Mouse (Mus musculus): ENCODE data around the gene Vamp5.

Vamp5 gene

GRCm38 (mm10) chr6:72366844-72367443 lies 13.3 kb downstream of the Vamp5 start, which contains the start of gene Rnf181:
Gene Rnf181, minus strand, starts transcription at chr6:72366956.
- DNase-seq (ENCODE audit: low spot score in 2 of 2) = no peak

- DNase-seq (ENCODE audit: low spot score in 2 of 2) = no peak
Measured at GRCm38 (mm10) chr6:72366304-72366703, 14.0 kb downstream of the Vamp5 start.

- no peak for DNase-seq (ENCODE audit: low spot score in 2 of 2)
Measured at GRCm38 (mm10) chr6:72364985-72365384, 15.3 kb downstream of the Vamp5 start.

GRCm38 (mm10) chr6:72364009-72364408 lies 16.3 kb downstream of the Vamp5 start:
- DNase-seq (ENCODE audit: low spot score in 2 of 2) = no peak

GRCm38 (mm10) chr6:72362132-72363028 lies 17.9 kb downstream of the Vamp5 start:
- peak; percentile 96 for DNase-seq (ENCODE audit: low spot score in 2 of 2)

- no peak for DNase-seq (ENCODE audit: low spot score in 2 of 2)
Measured at GRCm38 (mm10) chr6:72361121-72361551, 19.1 kb downstream of the Vamp5 start.

GRCm38 (mm10) chr6:72360599-72360935 lies 19.7 kb downstream of the Vamp5 start:
- no peak for DNase-seq (ENCODE audit: low spot score in 2 of 2)

- no peak for DNase-seq (ENCODE audit: low spot score in 2 of 2)
Measured at GRCm38 (mm10) chr6:72359891-72360598, 20.2 kb downstream of the Vamp5 start.

- DNase-seq (ENCODE audit: low spot score in 2 of 2) = no peak
Measured at GRCm38 (mm10) chr6:72359343-72359742, 20.9 kb downstream of the Vamp5 start.

- no peak for DNase-seq (ENCODE audit: low spot score in 2 of 2)
Measured at GRCm38 (mm10) chr6:72358086-72358764, 22.0 kb downstream of the Vamp5 start.

- DNase-seq (ENCODE audit: low spot score in 2 of 2) = no peak
Measured at GRCm38 (mm10) chr6:72357164-72358079, 22.8 kb downstream of the Vamp5 start.

- no peak for DNase-seq (ENCODE audit: low spot score in 2 of 2)
Measured at GRCm38 (mm10) chr6:72356001-72356532, 24.2 kb downstream of the Vamp5 start.

GRCm38 (mm10) chr6:72355066-72355911 lies 25.0 kb downstream of the Vamp5 start, which contains the start of gene Tmem150a:
Gene Tmem150a, plus strand, starts transcription at chr6:72355447.
- DNase-seq (ENCODE audit: low spot score in 2 of 2) = peak; percentile 61 to 67

GRCm38 (mm10) chr6:72354025-72354424 lies 26.2 kb downstream of the Vamp5 start:
- no peak for DNase-seq (ENCODE audit: low spot score in 2 of 2)

GRCm38 (mm10) chr6:72352636-72353405 lies 27.4 kb downstream of the Vamp5 start:
- DNase-seq (ENCODE audit: low spot score in 2 of 2) = no peak

- no peak for DNase-seq (ENCODE audit: low spot score in 2 of 2)
Measured at GRCm38 (mm10) chr6:72350214-72350613, 30.1 kb downstream of the Vamp5 start.

- DNase-seq (ENCODE audit: low spot score in 2 of 2) = no peak
Measured at GRCm38 (mm10) chr6:72348411-72348810, 31.9 kb downstream of the Vamp5 start.

GRCm38 (mm10) chr6:72347166-72347941 lies 32.9 kb downstream of the Vamp5 start, which contains the start of gene 0610030E20Rik:
Gene 0610030E20Rik, plus strand, starts transcription at chr6:72347317.
- DNase-seq (ENCODE audit: low spot score in 2 of 2) = peak; percentile 72 to 75
